Mouse (Mus musculus): ENCODE results near the gene Tas2r135. TPM values are rescaled to one million over a fixed set of nuclear protein-coding genes. Genes with fewer than 3 reads are reported as not detected.

Tas2r135 gene
- not detected in 2 replicates for polyA plus RNA-seq (2015; fragmentation: Nextera tagmentation; extraction: Ambion mirVana)

DNA sequence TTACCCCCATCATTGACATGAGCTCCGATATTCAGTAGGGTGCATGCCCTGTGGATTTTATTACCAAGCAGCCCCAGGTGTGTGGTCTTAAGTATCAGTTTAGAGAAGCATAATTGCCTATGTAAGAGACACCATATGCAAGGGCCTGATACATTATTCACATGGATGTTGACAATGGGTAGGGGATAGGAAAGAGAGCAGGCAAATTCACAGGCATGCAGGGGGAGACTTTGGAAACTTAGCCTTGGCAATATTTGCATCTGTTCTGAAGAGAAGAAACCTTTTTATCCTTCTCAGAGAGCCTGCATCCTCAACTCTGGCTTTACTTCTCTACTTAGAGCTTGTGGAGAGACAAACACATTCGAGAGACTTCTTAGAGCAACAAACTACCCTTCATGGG lies at the start of gene Tas2r135:
Gene Tas2r135 (plus strand): TSS at position 301 of the 400 bp plus-strand sequence.

DNA sequence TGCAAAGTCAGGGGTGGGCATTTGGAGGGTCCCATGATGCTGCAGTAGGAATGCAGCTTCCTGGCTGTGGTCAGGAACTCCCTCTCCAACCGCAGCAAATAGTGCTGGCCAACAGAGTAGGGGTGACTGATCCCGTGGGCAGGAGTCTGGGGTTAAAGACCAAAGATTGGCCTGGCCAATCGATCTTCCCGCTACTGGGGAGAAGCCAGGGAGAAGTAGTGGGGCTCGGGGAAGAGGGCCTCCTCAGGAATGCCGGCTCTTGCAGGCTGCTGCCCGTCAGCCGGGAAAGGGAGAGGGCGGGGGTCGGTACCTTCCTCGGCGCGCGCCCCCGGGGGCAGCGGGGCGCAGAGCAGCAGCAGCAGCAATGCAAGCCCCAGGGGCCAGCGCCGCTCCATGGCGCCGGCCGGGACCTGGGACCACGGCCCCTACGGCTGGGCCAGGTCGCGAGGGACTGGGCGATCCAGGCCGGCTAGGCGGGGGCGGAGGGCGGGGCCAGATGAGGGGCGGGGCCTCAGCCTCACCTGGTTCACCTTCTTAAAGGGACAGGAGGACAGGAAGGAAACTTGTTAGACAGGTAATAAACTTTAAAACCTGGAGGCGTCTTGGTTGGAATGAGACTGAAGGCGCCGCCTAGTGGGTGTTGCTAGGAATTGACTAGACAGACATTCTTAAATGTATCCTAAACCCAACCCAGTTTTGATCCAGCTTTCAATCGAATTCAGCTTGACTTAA lies 32.3 kb upstream of the Tas2r135 start, which contains the start of gene Epha1:
Gene Epha1 (minus strand): TSS at position 453 of the 732 bp plus-strand sequence.

DNA sequence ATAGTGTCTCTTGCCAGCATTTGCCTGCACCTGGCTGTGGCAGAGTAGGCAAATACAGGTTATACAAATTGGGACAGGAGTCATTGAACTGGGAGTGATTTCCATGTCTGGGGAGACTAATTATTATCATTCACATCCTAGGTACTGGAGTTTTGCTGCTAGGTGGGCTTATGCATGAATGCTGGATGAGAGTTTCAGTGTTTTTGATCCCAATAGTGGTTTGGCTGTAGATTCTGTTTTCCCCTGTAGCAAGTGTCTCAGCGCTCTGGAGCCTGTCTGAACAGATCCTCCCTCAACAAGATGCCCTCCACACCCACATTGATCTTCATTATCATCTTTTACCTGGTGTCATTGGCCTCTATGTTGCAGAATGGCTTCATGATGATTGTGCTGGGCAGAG lies 5.3 kb upstream of the Tas2r135 start, which contains the start of gene Tas2r143:
Gene Tas2r143 (plus strand): TSS at position 301 of the 400 bp plus-strand sequence.

DNA sequence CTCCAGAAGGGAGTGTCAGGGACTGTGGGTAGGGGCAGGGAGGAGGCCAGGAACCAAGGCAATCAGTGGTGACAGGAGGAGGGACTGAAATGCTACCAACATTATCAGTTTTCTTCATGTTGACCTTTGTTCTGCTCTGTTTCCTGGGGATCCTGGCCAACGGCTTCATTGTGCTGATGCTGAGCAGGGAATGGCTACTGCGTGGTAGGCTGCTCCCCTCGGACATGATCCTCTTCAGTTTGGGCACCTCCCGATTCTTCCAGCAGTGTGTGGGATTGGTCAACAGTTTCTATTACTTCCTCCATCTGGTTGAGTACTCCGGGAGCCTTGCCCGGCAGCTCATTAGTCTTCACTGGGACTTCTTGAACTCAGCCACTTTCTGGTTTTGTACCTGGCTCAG lies 29.2 kb downstream of the Tas2r135 start, which contains the start of gene Tas2r126:
Gene Tas2r126 (plus strand): TSS at position 90 of the 400 bp plus-strand sequence.

Other genes with a start within 250 kb of the Tas2r135 start
- gene Tas2r144, start 190.1 kb upstream of the Tas2r135 start, polyA plus RNA-seq (2015; fragmentation: Nextera tagmentation; extraction: Ambion mirVana): not detected in 2 replicates
- gene Gstk1, start 159.5 kb upstream of the Tas2r135 start, polyA plus RNA-seq (2015; fragmentation: Nextera tagmentation; extraction: Ambion mirVana): 10.9 and 13.3 TPM in 2 replicates
- 0.22 TPM in 1 of 2 replicates, not detected in the other for gene Tmem139, start 143.5 kb upstream of the Tas2r135 start, polyA plus RNA-seq (2015; fragmentation: Nextera tagmentation; extraction: Ambion mirVana)
- 10.2 and 10.5 TPM in 2 replicates for gene Casp2, start 140.4 kb upstream of the Tas2r135 start, polyA plus RNA-seq (2015; fragmentation: Nextera tagmentation; extraction: Ambion mirVana)
- gene Clcn1, start 118.7 kb upstream of the Tas2r135 start, polyA plus RNA-seq (2015; fragmentation: Nextera tagmentation; extraction: Ambion mirVana): 9.9 and 12.2 TPM in 2 replicates
- 0.10 and 0.14 TPM in 2 replicates for gene Fam131b, start 80.8 kb upstream of the Tas2r135 start, polyA plus RNA-seq (2015; fragmentation: Nextera tagmentation; extraction: Ambion mirVana)
- 112 and 117 TPM in 2 replicates for gene Zyx, start 55.8 kb upstream of the Tas2r135 start, polyA plus RNA-seq (2015; fragmentation: Nextera tagmentation; extraction: Ambion mirVana)
- gene Epha1, start 32.2 kb upstream of the Tas2r135 start, polyA plus RNA-seq (2015; fragmentation: Nextera tagmentation; extraction: Ambion mirVana): 0.71 and 1.4 TPM in 2 replicates
- not detected in 2 replicates for gene Tas2r143, start 5.2 kb upstream of the Tas2r135 start, polyA plus RNA-seq (2015; fragmentation: Nextera tagmentation; extraction: Ambion mirVana)
- not detected in 2 replicates for gene Tas2r126, start 29.1 kb downstream of the Tas2r135 start, polyA plus RNA-seq (2015; fragmentation: Nextera tagmentation; extraction: Ambion mirVana)
- gene Olfr458, start 59.8 kb downstream of the Tas2r135 start, polyA plus RNA-seq (2015; fragmentation: Nextera tagmentation; extraction: Ambion mirVana): not detected in 2 replicates
- gene Olfr457, start 70.9 kb downstream of the Tas2r135 start, polyA plus RNA-seq (2015; fragmentation: Nextera tagmentation; extraction: Ambion mirVana): 0.02 TPM in 1 of 2 replicates, not detected in the other
- not detected in 2 replicates for gene Olfr456, start 81.8 kb downstream of the Tas2r135 start, polyA plus RNA-seq (2015; fragmentation: Nextera tagmentation; extraction: Ambion mirVana)
- not detected in 2 replicates for gene Olfr455, start 142.2 kb downstream of the Tas2r135 start, polyA plus RNA-seq (2015; fragmentation: Nextera tagmentation; extraction: Ambion mirVana)
- gene Tcaf3, start 192.3 kb downstream of the Tas2r135 start, polyA plus RNA-seq (2015; fragmentation: Nextera tagmentation; extraction: Ambion mirVana): not detected in 2 replicates
- 2.5 and 3.0 TPM in 2 replicates for gene Tcaf2, start 239.8 kb downstream of the Tas2r135 start, polyA plus RNA-seq (2015; fragmentation: Nextera tagmentation; extraction: Ambion mirVana)

Data from skeletal muscle tissue, postnatal 0 days (tissue).